Mouse (Mus musculus) neural tube, embryonic 14.5 days (tissue): ENCODE results near the gene Acacb. TPM values are rescaled to one million over a fixed set of nuclear protein-coding genes. Genes with fewer than 3 reads are reported as not detected.

Experiments
- ATAC-seq: fragments of 200-750 bp; cut with Nextera tagmentation; 2 replicates; pipeline ENCODE4 v1.8.0; 2017; ENCODE audit warnings: low read depth, mild to moderate bottlenecking, moderate TSS enrichment, moderate library complexity
- H3K27ac ChIP-seq: fragments of 300-500 bp; sonication (generic); 2 replicates; pipeline ENCODE4 v1.5.1; 2014; ENCODE audit warnings: low read depth, mild to moderate bottlenecking, control low read depth, low read length, moderate library complexity, mixed read lengths
- H3K27me3 ChIP-seq: fragments of 300-500 bp; sonication (generic); 2 replicates; pipeline ENCODE4 v1.6.1; 2014; ENCODE audit warnings: low read length; ENCODE audit not compliant: control insufficient read depth, insufficient read depth
- H3K36me3 ChIP-seq: fragments of 300-500 bp; sonication (generic); 2 replicates; pipeline ENCODE4 v1.6.1; 2014; ENCODE audit warnings: low read length, mixed read lengths; ENCODE audit not compliant: control insufficient read depth, insufficient read depth
- H3K4me1 ChIP-seq: fragments of 300-500 bp; sonication (generic); 2 replicates; pipeline ENCODE4 v1.6.1; 2014; ENCODE audit warnings: low read length; ENCODE audit not compliant: control insufficient read depth, insufficient read depth
- H3K4me2 ChIP-seq: fragments of 300-500 bp; sonication (generic); 2 replicates; pipeline ENCODE4 v1.6.1; 2014; ENCODE audit warnings: mild to moderate bottlenecking, low read depth, low read length, control low read depth
- H3K4me3 ChIP-seq: fragments of 300-500 bp; sonication (generic); 2 replicates; pipeline ENCODE4 v1.5.1; 2014; ENCODE audit warnings: low read depth, low read length, control low read depth, mixed read lengths
- H3K9ac ChIP-seq: fragments of 300-500 bp; sonication (generic); replicated peaks from 2 replicates; pipeline ENCODE4 v1.6.1; 2014; ENCODE audit warnings: low read depth, mild to moderate bottlenecking, control low read depth, low read length, mixed read lengths
- H3K9me3 ChIP-seq: fragments of 300-500 bp; sonication (generic); 2 replicates; pipeline ENCODE4 v1.6.1; 2016; ENCODE audit warnings: low read length; ENCODE audit not compliant: control insufficient read depth
- WGBS: fragments of 180-500 bp; shearing (Covaris S2); extraction: QIAGEN DNeasy Blood & Tissue Kit; methylation state at CpG from one replicate; pipeline ENCODE4 v1.1.7; 2014; 5-methylcytosine and 5-hydroxymethylcytosine counted together
- polyA plus RNA-seq: library from polyadenylated mRNA; unstranded; fragments of >200 nt; fragmentation: Nextera tagmentation; extraction: Ambion mirVana; gene quantifications from 2 replicates; pipeline ENCODE4 v1.2.1, GENCODE M21; 2014

Gene Acacb
- polyA plus RNA-seq, 1 experiment from 2014 or later = 4.8 TPM

GRCm38 (mm10) chr5:114284604-114285397, 138.5 kb downstream of the Acacb start:
- H3K27ac ChIP-seq = no peak overlapping the region
- ATAC-seq = no peak
- H3K27me3 ChIP-seq = peaks cover 4% of the 10 kb centered on the region; the same call in 1 of the 2 replicates
- no peaks in the 10 kb centered on the region for H3K36me3 ChIP-seq
- WGBS = 72% methylated on average over 13 of the region's 13 CpGs
- H3K4me1 ChIP-seq = no peaks in the 10 kb centered on the region
- H3K4me2 ChIP-seq = no peak overlapping the region
- no peaks in the 10 kb centered on the region for H3K9me3 ChIP-seq
- H3K4me3 ChIP-seq = no peak overlapping the region
- H3K9ac ChIP-seq = no peak overlapping the region

- H3K27ac ChIP-seq = no peak overlapping the region
- no peak overlapping the region for H3K4me3 ChIP-seq
- no peak overlapping the region for H3K9ac ChIP-seq
- ATAC-seq = no peak
- no peaks in the 10 kb centered on the region for H3K9me3 ChIP-seq
- 97% methylated on average over 3 of the region's 3 CpGs for WGBS
- H3K4me1 ChIP-seq = peaks cover 3% of the 10 kb centered on the region; the same call in 1 of the 2 replicates
- no peaks in the 10 kb centered on the region for H3K36me3 ChIP-seq
- peaks cover 4% of the 10 kb centered on the region; the same call in 1 of the 2 replicates for H3K27me3 ChIP-seq
- no peak overlapping the region for H3K4me2 ChIP-seq
Measured at GRCm38 (mm10) chr5:114285398-114285700, 139.0 kb downstream of the Acacb start.

DNA sequence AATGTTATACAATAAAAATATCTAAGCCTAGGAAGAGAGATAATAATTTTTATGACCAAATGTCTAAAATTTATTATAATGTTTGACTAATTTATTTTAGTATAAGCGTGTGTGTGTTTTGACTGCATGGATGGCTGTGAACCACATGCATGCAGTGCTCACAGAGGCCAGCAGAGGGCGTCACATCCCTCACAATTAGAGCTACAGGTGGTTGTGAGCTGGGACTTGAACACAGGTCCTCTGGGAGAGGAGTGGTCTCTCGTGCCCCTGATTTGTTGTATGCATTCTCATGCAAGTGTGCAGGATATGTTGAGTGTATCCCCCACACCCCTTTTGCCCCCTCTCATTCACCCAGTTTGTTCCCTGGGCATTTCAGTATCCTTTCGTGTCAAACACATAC, 139.8 kb downstream of the Acacb start:
- no peak overlapping the region for H3K27ac ChIP-seq
- no peak overlapping the region for H3K4me3 ChIP-seq
- no peaks in the 10 kb centered on the region for H3K9me3 ChIP-seq
- no peak overlapping the region for H3K9ac ChIP-seq
- peaks cover 3% of the 10 kb centered on the region; the same call in 1 of the 2 replicates for H3K4me1 ChIP-seq
- H3K27me3 ChIP-seq = peaks cover 4% of the 10 kb centered on the region; the same call in 1 of the 2 replicates
- no peak overlapping the region for H3K4me2 ChIP-seq
- WGBS = 83% methylated on average over 4 of the region's 4 CpGs
- ATAC-seq = no peak
- H3K36me3 ChIP-seq = no peaks in the 10 kb centered on the region

- ATAC-seq = no peak
- H3K36me3 ChIP-seq = no peaks in the 10 kb centered on the region
- WGBS = 85% methylated on average over 16 of the region's 16 CpGs
- H3K9ac ChIP-seq = no peak overlapping the region
- peaks cover 3% of the 10 kb centered on the region; the same call in 1 of the 2 replicates for H3K4me1 ChIP-seq
- no peaks in the 10 kb centered on the region for H3K9me3 ChIP-seq
- no peak overlapping the region for H3K4me2 ChIP-seq
- peaks cover 4% of the 10 kb centered on the region; the same call in 1 of the 2 replicates for H3K27me3 ChIP-seq
- no peak overlapping the region for H3K27ac ChIP-seq
- no peak overlapping the region for H3K4me3 ChIP-seq
Measured at GRCm38 (mm10) chr5:114286872-114287571, 140.7 kb downstream of the Acacb start.

DNA sequence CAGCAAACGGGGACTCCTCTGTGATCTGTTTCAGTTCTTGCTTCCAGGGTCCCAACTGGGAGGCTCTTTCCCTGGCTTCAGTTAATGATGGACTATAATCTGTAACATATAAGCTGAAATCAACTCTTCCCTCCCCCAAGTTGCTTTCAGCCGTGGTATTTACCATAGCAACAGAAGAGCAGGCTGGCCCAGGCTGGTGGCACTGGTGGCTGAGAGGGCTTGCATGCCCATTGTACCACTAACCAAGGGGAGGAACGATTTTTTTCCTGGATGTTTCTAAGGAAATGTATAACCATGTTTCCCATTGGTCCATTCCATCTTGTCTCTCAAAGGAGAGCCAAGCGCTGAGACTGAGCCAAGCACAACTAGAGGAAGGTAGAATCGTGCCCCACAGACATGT, 142.1 kb downstream of the Acacb start:
- H3K4me3 ChIP-seq = no peak overlapping the region
- 86% methylated on average over 5 of the region's 5 CpGs for WGBS
- ATAC-seq = no peak

DNA sequence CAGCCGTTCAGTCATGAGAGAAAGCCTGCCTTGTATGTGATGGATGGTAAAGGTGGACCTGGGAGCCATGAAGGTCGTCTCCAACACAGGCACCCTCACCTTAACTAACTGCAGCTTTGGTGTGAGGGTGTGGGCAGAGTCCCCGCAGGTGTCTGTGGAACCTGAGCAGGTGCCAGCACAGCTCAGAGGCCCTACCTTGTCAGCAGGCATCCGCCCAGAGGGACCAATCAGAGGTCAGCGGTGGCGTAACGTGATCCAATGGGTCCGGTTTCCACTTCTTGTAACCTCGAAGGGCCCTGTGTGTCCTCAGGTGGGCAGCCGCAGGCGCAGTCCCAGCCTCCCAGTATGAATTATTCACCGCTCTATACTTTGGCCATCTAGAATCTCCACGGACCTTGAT, 142.5 kb downstream of the Acacb start, which contains the start of gene Myo1h:
Gene Myo1h (plus strand): TSS at position 293 of the 400 bp plus-strand sequence.
- peaks cover 4% of the 10 kb centered on the region; the same call in 1 of the 2 replicates for H3K27me3 ChIP-seq
- H3K9me3 ChIP-seq = no peaks in the 10 kb centered on the region
- ATAC-seq = no peak
- 51% methylated on average over 13 of the region's 13 CpGs for WGBS
- H3K4me2 ChIP-seq = no peak within 1 kb of the TSS
- H3K27ac ChIP-seq = no peak within 1 kb of the TSS
- H3K9ac ChIP-seq = no peak within 1 kb of the TSS
- no peaks in the 10 kb centered on the region for H3K36me3 ChIP-seq
- H3K4me3 ChIP-seq = no peak within 1 kb of the TSS
- peaks cover 3% of the 10 kb centered on the region; the same call in 1 of the 2 replicates for H3K4me1 ChIP-seq

More for the DNA sequence above, 142.1 kb downstream of the Acacb start:
- Histone ChIP-seq H3K4me2 (no peak overlapping the region), H3K36me3 (no peaks in the 10 kb centered on the region), H3K4me1 (peaks cover 3% of the 10 kb centered on the region; the same call in 1 of the 2 replicates), H3K27me3 (peaks cover 4% of the 10 kb centered on the region; the same call in 1 of the 2 replicates), H3K9ac (no peak overlapping the region), H3K9me3 (no peaks in the 10 kb centered on the region), H3K27ac (no peak overlapping the region)

DNA sequence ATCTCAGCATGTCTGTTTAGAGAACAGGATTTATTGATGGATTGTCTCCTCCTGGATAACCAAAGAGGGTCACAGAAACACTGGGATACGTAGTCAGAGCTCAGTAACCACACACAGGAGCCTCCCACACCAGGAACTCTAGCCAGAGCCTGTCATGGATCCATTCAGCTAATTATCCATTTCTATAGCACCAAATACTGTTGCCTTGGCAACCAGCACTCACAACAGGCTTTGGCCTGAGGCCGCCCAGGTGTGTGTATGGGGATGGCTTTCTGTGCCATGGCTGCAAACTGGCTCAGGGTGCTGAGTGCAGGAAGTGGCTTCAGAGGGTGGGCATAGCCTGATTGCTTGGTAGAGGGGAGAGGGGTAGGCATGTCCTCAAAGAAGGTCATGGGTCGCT, 143.7 kb downstream of the Acacb start:
- no peak overlapping the region for H3K27ac ChIP-seq

DNA sequence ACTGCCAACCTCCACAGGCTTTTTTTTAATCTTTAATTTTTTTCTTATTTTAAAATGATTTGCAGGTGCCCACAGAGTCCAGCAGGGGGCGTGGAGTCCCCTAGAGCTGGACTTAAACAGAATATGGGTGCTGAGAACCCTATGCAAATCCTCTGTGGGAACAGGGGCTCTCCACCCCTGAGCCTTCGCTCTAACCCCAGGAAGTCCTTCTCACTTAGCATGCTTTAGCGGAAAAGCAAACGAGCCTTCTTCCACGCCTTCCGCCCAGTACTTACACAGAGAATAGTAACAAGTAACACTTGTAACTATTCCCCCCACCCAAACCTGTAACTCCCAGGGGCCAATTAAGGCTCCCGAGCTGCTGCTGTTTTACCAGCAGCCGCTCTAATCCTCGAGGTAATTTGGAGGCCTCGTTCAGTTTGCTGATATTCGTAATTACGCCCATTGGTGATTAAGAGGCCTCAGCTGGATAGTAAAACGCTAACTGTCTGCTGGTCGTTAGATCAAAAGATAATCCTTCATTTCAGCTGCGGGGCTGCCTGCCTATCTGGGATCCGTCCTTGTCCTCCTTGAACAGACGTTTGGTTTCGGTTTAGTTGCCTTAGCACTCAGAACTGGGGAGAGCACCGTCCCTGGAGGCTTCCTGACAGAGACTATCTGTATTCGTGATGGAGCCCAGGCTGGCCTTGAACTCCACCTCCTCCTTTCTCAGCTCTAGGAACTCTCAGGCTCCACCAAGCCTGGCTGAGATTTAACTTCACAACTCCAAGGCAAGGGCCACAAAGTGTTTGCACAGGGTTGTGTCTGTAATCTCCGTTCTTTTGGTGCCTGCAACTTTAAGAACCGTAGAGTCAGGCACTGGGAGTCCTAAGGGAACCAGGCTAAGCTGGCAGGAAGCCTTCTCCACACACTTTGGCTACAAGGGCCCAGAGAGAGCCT, 150.6 kb downstream of the Acacb start:
- H3K9me3 ChIP-seq = no peaks in the 10 kb centered on the region
- 0 out of 2 replicates have a peak, but pooled peaks cover 6% of the 10 kb centered on the region for H3K27me3 ChIP-seq
- no peaks in the 10 kb centered on the region for H3K36me3 ChIP-seq
- WGBS = 15% methylated on average over 22 of the region's 22 CpGs
- peaks cover 14% of the 10 kb centered on the region; the same call in 1 of the 2 replicates for H3K4me1 ChIP-seq
- no peak for ATAC-seq
- no peak overlapping the region for H3K4me2 ChIP-seq
- H3K27ac ChIP-seq = no peak overlapping the region
- H3K4me3 ChIP-seq = no peak overlapping the region
- no peak overlapping the region for H3K9ac ChIP-seq

More for the DNA sequence above, 143.7 kb downstream of the Acacb start:
- Histone ChIP-seq H3K4me3 (no peak overlapping the region), H3K36me3 (no peaks in the 10 kb centered on the region), H3K27me3 (peaks cover 9% of the 10 kb centered on the region; the same call in 1 of the 2 replicates), H3K9me3 (no peaks in the 10 kb centered on the region), H3K9ac (no peak overlapping the region), H3K4me1 (peaks cover 3% of the 10 kb centered on the region; the same call in 1 of the 2 replicates), H3K4me2 (no peak overlapping the region)
- ATAC-seq = peak; percentile 24; the same call in 1 of the 2 replicates
- 52% methylated on average over 3 of the region's 3 CpGs for WGBS
